Mouse (Mus musculus) spleen, adult 2 months (tissue): Measurements from ENCODE around the gene Raet1e.
A peak's percentile ranks its signal among the peaks of the same experiment; 100 is the strongest.

ENCODE experiments used
- CTCF ChIP-seq: fragments of 200-500 bp; IDR thresholded peaks from 2 replicates; pipeline ENCODE4 v1.5.1; 2011; ENCODE audit warnings: mild to moderate bottlenecking, inconsistent platforms; ENCODE audit not compliant: insufficient read depth, insufficient read length, insufficient replicate concordance; ENCODE audit errors: extremely low read depth
- POLR2A ChIP-seq: fragments of 200-500 bp; IDR thresholded peaks from 2 replicates; pipeline ENCODE4 v1.6.1; 2011; ENCODE audit warnings: low read depth, low read length, inconsistent platforms

DNA sequence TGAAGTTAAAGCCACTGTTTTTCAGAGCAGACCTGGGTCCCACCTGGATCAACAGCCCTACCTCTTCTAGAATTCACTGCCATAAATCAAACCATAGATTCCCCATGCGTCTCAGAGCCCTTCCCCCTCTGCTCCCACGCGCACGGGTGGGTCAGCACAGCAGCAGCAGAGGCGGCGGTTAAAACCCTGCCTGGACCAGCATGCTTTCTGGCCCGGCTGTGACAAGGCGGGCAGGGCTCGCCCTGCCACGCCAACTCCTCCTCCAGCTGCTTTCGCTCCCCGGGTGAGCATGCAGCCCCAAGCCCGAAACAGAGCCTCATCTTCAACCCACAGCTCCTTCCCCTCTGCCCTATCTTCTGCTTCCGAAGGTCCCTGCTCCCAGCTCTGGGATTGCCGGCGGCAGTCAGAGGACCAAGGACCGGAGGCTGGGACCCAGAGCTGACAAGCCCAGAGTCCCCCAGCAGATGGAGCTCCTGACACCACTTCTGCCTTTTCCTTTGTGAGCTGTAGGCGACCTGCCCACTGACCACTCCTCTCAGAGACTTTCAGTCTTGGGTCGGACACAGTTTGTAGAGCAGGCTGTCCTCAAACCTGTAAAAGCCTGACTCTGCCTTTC, 17.6 kb upstream of the Raet1e start:
- TF ChIP-seq CTCF (peak; percentile 66; the same call in 1 of the 2 replicates), POLR2A (no peak)
